Mouse (Mus musculus): ENCODE measurements around the gene Grin1.

GRCm38 (mm10) chr2:25285551-25285950 is 33.4 kb downstream of the Grin1 start:
- no peak for TF ChIP-seq CTCF (IDR thresholded peaks at IDR 0.05; ENCODE audit: low read depth)
- no peak for TF ChIP-seq EP300 (IDR thresholded peaks at IDR 0.05; ENCODE audit: low read depth)

Measured in liver, embryonic 14.5 days (tissue).